Mouse (Mus musculus): Measurements from ENCODE around the gene Clns1a.

GRCm38 (mm10) chr7:97745299-97745698 lies 48.9 kb downstream of the Clns1a start:
- peak; percentile 76 for TF ChIP-seq CTCF (IDR thresholded peaks at IDR 0.05; ENCODE audit: low read depth, low read length)
- no peak for TF ChIP-seq POLR2A (IDR thresholded peaks at IDR 0.05; ENCODE audit: extremely low read depth, insufficient read depth, low read length)

Data from liver, adult 2 months (tissue).